In the genomic region with DNA sequence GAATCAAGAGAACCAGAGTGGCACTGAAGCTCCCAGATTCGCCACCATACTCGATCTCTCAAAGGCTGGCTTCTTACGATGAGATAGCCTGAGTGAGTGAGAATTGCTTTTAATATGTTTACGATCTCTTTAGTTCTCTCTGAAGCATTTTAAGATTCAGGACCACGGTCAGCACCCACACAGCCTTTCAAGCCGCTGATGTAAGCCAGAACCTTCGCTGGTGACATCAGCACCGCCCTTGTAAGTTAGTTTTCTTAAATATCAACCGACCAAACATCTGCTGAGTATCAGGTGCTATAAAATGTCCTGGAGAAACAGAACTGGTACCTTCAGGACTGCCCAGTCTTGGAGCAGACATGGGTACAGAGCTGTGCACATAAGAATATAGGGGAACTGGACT, we compare ENCODE assay signal across 10 mouse cellular contexts.
A peak's percentile ranks its signal among the peaks of the same experiment; 100 is the strongest.
DNase-seq lines count a peak whose midpoint lies in the region; ATAC-seq and TF ChIP-seq lines count a peak whose summit lies in the region.
"Had no signal": no experiment of that assay in that cellular context is flagged by ENCODE, and none has a peak within 500 bp of the region (broad histone marks: within the 10 kb centered on the region; RNA-seq: fewer than 3 reads in every experiment).

No protein-coding gene starts in this region.

- no peak for TF ChIP-seq CTCF in lung, adult 2 months (IDR thresholded peaks at IDR 0.05; ENCODE audit: insufficient read depth, low read length)

- no peaks in the 10 kb centered on the region for H3K27me3 ChIP-seq in hindbrain, embryonic 12.5 days
- H3K27me3 ChIP-seq in neural tube, embryonic 13.5 days, result no peaks in the 10 kb centered on the region
- H3K27me3 ChIP-seq: liver, embryonic 12.5 days had no signal

- WGBS in lung, adult 2 months, result 25% methylated on average over 9 of the region's 9 CpGs
- 43% methylated on average over 9 of the region's 9 CpGs for WGBS in hindbrain, embryonic 12.5 days
- WGBS in neural tube, embryonic 13.5 days, result 33% methylated on average over 9 of the region's 9 CpGs

- TF ChIP-seq POLR2A in lung, adult 2 months (IDR thresholded peaks at IDR 0.05; ENCODE audit: borderline replicate concordance, extremely low read depth, low read depth, low read length), result no peak

- H3K4me3 ChIP-seq in lung, adult 2 months (replicated peaks; ENCODE audit: extremely low read depth, low read depth, low read length), result no peak overlapping the region
- no peak overlapping the region for H3K4me3 ChIP-seq in hindbrain, embryonic 12.5 days
- H3K4me3 ChIP-seq in neural tube, embryonic 13.5 days, result no peak overlapping the region
- H3K4me3 ChIP-seq: gastrocnemius, adult 2 months; liver, embryonic 12.5 days had no signal

- H3K27ac ChIP-seq in hindbrain, embryonic 12.5 days, result 0 out of 2 replicates have a peak overlapping the region, but pooled peaks have one; percentile 78
- H3K27ac ChIP-seq in neural tube, embryonic 13.5 days (replicated peaks), result peak overlapping the region; percentile 91
- H3K27ac ChIP-seq: gastrocnemius, adult 2 months; liver, embryonic 12.5 days had no signal

- DNase-seq in lung, postnatal 14 days, result peak; percentile 4
- no peak for DNase-seq in lung, adult 2 months
- peak; percentile 20 to 27 for DNase-seq in adrenal gland, postnatal 36 days
- no peak for DNase-seq in cerebellum, adult 11-12 months
- no peak for DNase-seq in left cerebral cortex, postnatal 4 days
- DNase-seq: gastrocnemius, adult 2 months; right cerebral cortex, postnatal 14 days had no signal

- no peaks in the 10 kb centered on the region for H3K9me3 ChIP-seq in hindbrain, embryonic 12.5 days (replicated peaks)
- H3K9me3 ChIP-seq in neural tube, embryonic 13.5 days, result no peaks in the 10 kb centered on the region
- H3K9me3 ChIP-seq: liver, embryonic 12.5 days had no signal

- H3K9ac ChIP-seq in hindbrain, embryonic 12.5 days, result no peak overlapping the region
- no peak overlapping the region for H3K9ac ChIP-seq in neural tube, embryonic 13.5 days
- H3K9ac ChIP-seq: liver, embryonic 12.5 days had no signal

- H3K4me2 ChIP-seq in hindbrain, embryonic 12.5 days (replicated peaks), result no peak overlapping the region
- no peak overlapping the region for H3K4me2 ChIP-seq in neural tube, embryonic 13.5 days
- H3K4me2 ChIP-seq: liver, embryonic 12.5 days had no signal

- no peak for ATAC-seq in hindbrain, embryonic 12.5 days (ENCODE audit: low FRiP score)
- no peak for ATAC-seq in neural tube, embryonic 13.5 days (ENCODE audit: low read depth)
- ATAC-seq: liver, embryonic 12.5 days had no signal

- intact Hi-C loops in left cerebral cortex, postnatal 4 days (cut with DNase I), result no loop called here

- H3K4me1 ChIP-seq in lung, adult 2 months (ENCODE audit: control insufficient read depth, insufficient read depth, low read length), result no peaks in the 10 kb centered on the region
- H3K4me1 ChIP-seq in hindbrain, embryonic 12.5 days, result peaks cover 8% of the 10 kb centered on the region
- peaks cover 31% of the 10 kb centered on the region for H3K4me1 ChIP-seq in neural tube, embryonic 13.5 days (replicated peaks)
- H3K4me1 ChIP-seq: liver, embryonic 12.5 days had no signal

- no peaks in the 10 kb centered on the region for H3K36me3 ChIP-seq in hindbrain, embryonic 12.5 days
- no peaks in the 10 kb centered on the region for H3K36me3 ChIP-seq in neural tube, embryonic 13.5 days
- H3K36me3 ChIP-seq: liver, embryonic 12.5 days had no signal

Comparison
In these comparisons a context has a peak if more than half of its experiments do, and no peak if none do; other contexts are left out.
1. DNase-seq: peak in lung, postnatal 14 days (single experiment) and adrenal gland, postnatal 36 days (2 of 2); none in lung, adult 2 months (single experiment), cerebellum, adult 11-12 months (single experiment) and left cerebral cortex, postnatal 4 days (single experiment).